Mouse (Mus musculus) liver, adult 2 months (tissue): ENCODE measurements around the gene Cnnm1. TPM values are rescaled to one million over a fixed set of nuclear protein-coding genes. Genes with fewer than 3 reads are reported as not detected.
"Not testable (repeated sequence)": the region's sequence is repeated elsewhere in the genome, so short reads cannot be mapped to it uniquely, and the experiment has no call there.

Experiments used
- DNase-seq: peaks from one replicate; pipeline ENCODE4 v3.0.0-alpha.2; 2011; ENCODE audit warnings: low read depth, low spot score; ENCODE audit errors: extremely low read depth
- H3K27ac ChIP-seq: fragments of 200-500 bp; replicated peaks from 2 replicates; pipeline ENCODE4 v1.5.1; 2012; ENCODE audit warnings: low read depth, mild to moderate bottlenecking, control low read depth, inconsistent platforms, low read length; ENCODE audit not compliant: insufficient read depth
- H3K27me3 ChIP-seq: fragments of 200-500 bp; 2 replicates; pipeline ENCODE4 v1.6.1; 2012; ENCODE audit warnings: mild to moderate bottlenecking, moderate library complexity, low read length, inconsistent platforms; ENCODE audit not compliant: control insufficient read depth, insufficient read depth
- H3K36me3 ChIP-seq: fragments of 200-500 bp; 2 replicates; pipeline ENCODE4 v1.6.1; 2012; ENCODE audit warnings: low read length, inconsistent platforms; ENCODE audit not compliant: control insufficient read depth, insufficient read depth
- H3K4me1 ChIP-seq: fragments of 200-500 bp; 2 replicates; pipeline ENCODE4 v1.6.1; 2011; ENCODE audit warnings: low read length; ENCODE audit not compliant: control insufficient read depth, insufficient read depth
- H3K4me3 ChIP-seq: fragments of 200-500 bp; 2 replicates; pipeline ENCODE4 v1.5.1; 2011; ENCODE audit warnings: low read depth, mild to moderate bottlenecking, control low read depth, low read length, moderate library complexity; ENCODE audit not compliant: insufficient read depth
- H3K79me2 ChIP-seq: fragments of 200-500 bp; 2 replicates; pipeline ENCODE4 v1.6.1; 2012; ENCODE audit warnings: inconsistent platforms, mild to moderate bottlenecking, low read length, moderate library complexity; ENCODE audit not compliant: control insufficient read depth, insufficient read depth
- H3K9ac ChIP-seq: fragments of 200-500 bp; 2 replicates; pipeline ENCODE4 v1.6.1; 2012; ENCODE audit warnings: low read depth, mild to moderate bottlenecking, control low read depth, inconsistent platforms, low read length
- CTCF ChIP-seq: fragments of 200-500 bp; IDR thresholded peaks from 2 replicates; pipeline ENCODE4 v1.5.1; 2011; ENCODE audit warnings: low read depth, low read length, control low read depth
- POLR2A ChIP-seq: fragments of 200-500 bp; IDR thresholded peaks from 2 replicates; pipeline ENCODE4 v1.6.1; 2011; ENCODE audit warnings: low read length, control low read depth; ENCODE audit not compliant: insufficient read depth; ENCODE audit errors: extremely low read depth
- WGBS: fragments of 180-500 bp; shearing (Covaris S2); methylation state at CpG from one replicate; pipeline ENCODE4 v1.1.7; 2018; 5-methylcytosine and 5-hydroxymethylcytosine counted together
- polyA plus RNA-seq: library from polyadenylated mRNA; depleted of rRNA; stranded (reverse); fragments of >200 nt; gene quantifications from 2 replicates; pipeline ENCODE4 v1.2.3, GENCODE M21; 2012
- total RNA-seq: library from RNA; depleted of rRNA; stranded (reverse); fragments of >200 nt; gene quantifications from 2 replicates; pipeline ENCODE4 v1.2.3, GENCODE M21; 2014

Gene Cnnm1
- total and polyA plus RNA-seq, 2 experiments = 0.11 to 0.18 TPM

DNA sequence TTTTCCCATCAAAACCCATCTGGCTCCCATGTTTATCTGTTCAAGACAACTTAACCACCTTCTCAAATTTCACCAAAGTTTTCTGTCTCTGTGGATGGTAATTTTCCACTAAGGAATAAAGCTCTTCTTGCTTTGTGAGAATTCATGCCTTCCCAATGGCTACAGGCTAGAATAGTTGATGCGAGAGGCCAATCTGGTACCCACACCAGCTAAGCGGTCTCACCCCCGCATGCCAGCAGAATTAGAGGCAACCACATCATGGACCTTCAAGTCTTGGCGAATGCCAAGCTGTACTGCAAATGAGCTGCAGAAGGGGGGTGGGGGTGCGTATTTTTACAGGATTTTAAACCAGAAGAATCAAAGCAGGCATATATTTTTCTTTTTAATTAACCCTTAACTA lies 37.2 kb downstream of the Cnnm1 start:
- WGBS = 93% methylated on average over 5 of the region's 5 CpGs
- TF ChIP-seq POLR2A (no peak), CTCF (no peak)
- H3K27ac ChIP-seq = no peak overlapping the region

DNA sequence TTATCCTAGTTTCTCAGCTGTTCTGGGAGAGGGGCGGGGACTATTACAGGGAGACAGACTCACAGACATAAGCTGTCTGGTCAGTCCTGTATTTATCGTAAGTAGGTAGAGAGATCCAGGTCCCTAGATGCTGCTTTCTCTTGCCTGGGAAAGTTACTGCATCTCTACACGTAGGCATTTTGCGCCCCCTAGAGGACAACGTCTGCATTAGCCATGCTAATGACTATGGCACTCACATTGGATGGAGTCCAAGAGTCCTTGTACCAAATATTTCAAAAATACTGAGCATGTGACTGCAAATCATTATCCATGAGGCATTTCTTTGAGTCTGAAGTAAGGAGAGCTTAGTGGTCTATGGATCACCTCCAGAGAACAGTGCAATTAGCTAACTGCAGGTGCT lies 38.7 kb downstream of the Cnnm1 start:
- 15% methylated on average over 5 of the region's 5 CpGs for WGBS
- H3K9ac ChIP-seq = no peak overlapping the region

More for the DNA sequence above, 37.2 kb downstream of the Cnnm1 start:
- no peak overlapping the region for H3K4me3 ChIP-seq
- H3K36me3 ChIP-seq = no peaks in the 10 kb centered on the region
- no peaks in the 10 kb centered on the region for H3K27me3 ChIP-seq
- H3K79me2 ChIP-seq = no peaks in the 10 kb centered on the region
- no peaks in the 10 kb centered on the region for H3K4me1 ChIP-seq
- DNase-seq = no peak
- H3K9ac ChIP-seq = no peak overlapping the region

GRCm38 (mm10) chr19:43479431-43479830 lies 39.2 kb downstream of the Cnnm1 start:
- Histone ChIP-seq H3K27me3 (no peaks in the 10 kb centered on the region), H3K36me3 (no peaks in the 10 kb centered on the region), H3K9ac (no peak overlapping the region), H3K79me2 (no peaks in the 10 kb centered on the region), H3K4me1 (no peaks in the 10 kb centered on the region), H3K4me3 (no peak overlapping the region), H3K27ac (no peak overlapping the region)
- TF ChIP-seq POLR2A (no peak), CTCF (no peak)
- WGBS = 74% methylated on average over 5 of the region's 5 CpGs
- no peak for DNase-seq

More for the DNA sequence above, 38.7 kb downstream of the Cnnm1 start:
- H3K36me3 ChIP-seq = no peaks in the 10 kb centered on the region
- H3K79me2 ChIP-seq = no peaks in the 10 kb centered on the region
- no peak overlapping the region for H3K4me3 ChIP-seq
- H3K27ac ChIP-seq = no peak overlapping the region
- no peak for TF ChIP-seq POLR2A
- TF ChIP-seq CTCF = peak; percentile 68
- H3K27me3 ChIP-seq = no peaks in the 10 kb centered on the region
- DNase-seq = peak; percentile 73
- no peaks in the 10 kb centered on the region for H3K4me1 ChIP-seq

- H3K4me3 ChIP-seq = no peak overlapping the region
- WGBS = 62% methylated on average over 9 of the region's 9 CpGs
- H3K79me2 ChIP-seq = no peaks in the 10 kb centered on the region
- no peaks in the 10 kb centered on the region for H3K4me1 ChIP-seq
- H3K27me3 ChIP-seq = no peaks in the 10 kb centered on the region
- H3K27ac ChIP-seq = no peak overlapping the region
- H3K36me3 ChIP-seq = no peaks in the 10 kb centered on the region
- TF ChIP-seq POLR2A = no peak
- no peak for TF ChIP-seq CTCF
- no peak for DNase-seq
- no peak overlapping the region for H3K9ac ChIP-seq
Observed at GRCm38 (mm10) chr19:43480512-43480911, 40.3 kb downstream of the Cnnm1 start.

DNA sequence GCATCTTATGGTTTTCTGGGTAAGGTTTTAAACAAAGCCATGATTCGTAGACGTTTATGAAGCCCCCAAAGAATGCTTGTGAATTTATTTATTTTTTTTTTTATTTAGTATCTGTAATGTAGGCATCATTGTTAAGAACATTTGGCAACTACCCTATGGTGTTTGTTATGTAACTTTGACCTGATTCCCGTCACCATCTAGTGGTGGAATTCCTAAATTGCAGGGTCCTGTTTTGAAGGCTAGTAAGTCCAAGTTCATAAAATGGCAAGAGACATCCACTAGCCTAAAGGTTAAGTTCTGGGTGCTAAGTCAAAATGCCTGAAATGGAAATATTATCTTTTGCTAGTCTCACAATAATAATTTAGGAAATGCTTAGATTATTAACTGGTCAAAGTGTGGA lies 47.2 kb downstream of the Cnnm1 start:
- 24% methylated on average over 3 of the region's 3 CpGs for WGBS
- TF ChIP-seq POLR2A = no peak
- peak; percentile 56 for TF ChIP-seq CTCF
- Histone ChIP-seq H3K27ac (no peak overlapping the region), H3K4me1 (no peaks in the 10 kb centered on the region), H3K27me3 (no peaks in the 10 kb centered on the region), H3K9ac (no peak overlapping the region), H3K79me2 (no peaks in the 10 kb centered on the region), H3K4me3 (no peak overlapping the region), H3K36me3 (no peaks in the 10 kb centered on the region)
- peak; percentile 72 for DNase-seq

- not testable (repeated sequence) for H3K27ac ChIP-seq, H3K36me3 ChIP-seq, H3K4me1 ChIP-seq, H3K4me3 ChIP-seq, DNase-seq, H3K9ac ChIP-seq, H3K79me2 ChIP-seq, H3K27me3 ChIP-seq
- 72% methylated on average over 1 of the region's 1 CpGs for WGBS
Observed at GRCm38 (mm10) chr19:43493316-43493715, 53.1 kb downstream of the Cnnm1 start.
